Mouse (Mus musculus) stomach, embryonic 15.5 days (tissue): ENCODE measurements around the gene Acp2. TPM values are rescaled to one million over a fixed set of nuclear protein-coding genes. Genes with fewer than 3 reads are reported as not detected.

Source experiments
- ATAC-seq: fragments of 200-750 bp; cut with Nextera tagmentation; 2 replicates; pipeline ENCODE4 v1.8.0; 2017; ENCODE audit warnings: low read depth, moderate number of reproducible peaks, moderate TSS enrichment; ENCODE audit not compliant: insufficient read depth, low FRiP score
- H3K27ac ChIP-seq: fragments of 300-500 bp; sonication (generic); 2 replicates; pipeline ENCODE4 v1.5.1; 2015; ENCODE audit warnings: mild to moderate bottlenecking, inconsistent platforms
- H3K27me3 ChIP-seq: fragments of 300-500 bp; sonication (generic); replicated peaks from 2 replicates; pipeline ENCODE4 v1.6.1; 2015; ENCODE audit warnings: inconsistent platforms
- H3K36me3 ChIP-seq: fragments of 300-500 bp; sonication (generic); 2 replicates; pipeline ENCODE4 v1.6.1; 2015; ENCODE audit warnings: inconsistent platforms
- H3K4me1 ChIP-seq: fragments of 300-500 bp; sonication (generic); 2 replicates; pipeline ENCODE4 v1.6.1; 2015; ENCODE audit warnings: inconsistent platforms
- H3K4me2 ChIP-seq: fragments of 300-500 bp; sonication (generic); 2 replicates; pipeline ENCODE4 v1.6.1; 2015; ENCODE audit warnings: mild to moderate bottlenecking, inconsistent platforms
- H3K4me3 ChIP-seq: fragments of 300-500 bp; sonication (generic); replicated peaks from 2 replicates; pipeline ENCODE4 v1.5.1; 2015; ENCODE audit warnings: inconsistent platforms
- H3K9ac ChIP-seq: fragments of 300-500 bp; sonication (generic); 2 replicates; pipeline ENCODE4 v1.6.1; 2015; ENCODE audit warnings: inconsistent platforms
- H3K9me3 ChIP-seq: fragments of 300-500 bp; sonication (generic); 2 replicates; pipeline ENCODE4 v1.6.1; 2016; ENCODE audit warnings: inconsistent platforms
- WGBS: fragments of 180-500 bp; shearing (Covaris S2); methylation state at CpG from one replicate; pipeline ENCODE4 v1.1.7; 2015; 5-methylcytosine and 5-hydroxymethylcytosine counted together
- polyA plus RNA-seq: library from polyadenylated mRNA; unstranded; fragments of >200 nt; fragmentation: Nextera tagmentation; extraction: Ambion mirVana; gene quantifications from 2 replicates; pipeline ENCODE4 v1.2.1, GENCODE M21; 2015

Acp2 gene
- polyA plus RNA-seq, 1 experiment from 2014 or later: 19.8 TPM

DNA sequence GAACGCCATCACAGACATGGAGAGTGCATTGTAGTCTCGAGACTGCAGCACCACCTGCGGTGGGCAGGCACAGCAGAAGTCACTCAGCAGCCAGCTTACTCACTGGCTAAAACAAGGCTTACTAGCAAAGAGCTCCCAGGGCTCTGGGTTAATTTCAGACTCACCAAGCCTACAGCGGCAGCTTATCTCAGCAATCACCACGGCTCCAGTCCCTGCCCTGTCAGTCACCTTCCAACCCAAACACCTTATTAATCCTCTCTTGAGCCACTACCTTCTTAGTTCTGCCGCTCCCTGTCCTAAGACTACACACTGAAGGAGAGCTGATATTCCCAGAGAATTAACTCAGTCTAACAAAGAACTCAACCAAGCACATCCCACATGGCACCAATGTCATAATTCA is 26.5 kb upstream of the Acp2 start:
- no peak for ATAC-seq
- Histone ChIP-seq H3K9ac (no peak overlapping the region), H3K27ac (no peak overlapping the region), H3K4me3 (no peak overlapping the region), H3K4me2 (no peak overlapping the region), H3K4me1 (no peaks in the 10 kb centered on the region), H3K27me3 (no peaks in the 10 kb centered on the region), H3K9me3 (no peaks in the 10 kb centered on the region), H3K36me3 (peaks cover 6% of the 10 kb centered on the region)
- WGBS: 64% methylated on average over 6 of the region's 6 CpGs

DNA sequence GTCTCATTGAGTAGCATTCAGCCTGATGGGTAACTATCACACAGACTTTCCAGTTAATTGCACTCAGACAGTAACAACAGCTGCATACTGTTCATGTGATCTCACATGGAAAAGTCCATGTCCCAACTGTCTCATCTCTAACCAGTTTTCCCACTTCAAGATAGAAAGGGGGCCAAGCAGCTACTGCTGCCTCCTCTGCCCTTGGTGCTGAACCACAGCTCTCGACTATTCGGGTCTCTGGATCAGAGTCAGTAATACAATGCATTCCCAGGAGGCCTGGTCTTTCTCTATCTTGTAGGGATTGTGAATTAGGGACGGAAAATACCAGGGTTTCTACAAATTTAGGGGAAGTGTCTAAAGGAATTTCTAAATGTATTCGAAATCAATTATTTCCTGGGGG is 22.9 kb upstream of the Acp2 start:
- Histone ChIP-seq H3K9me3 (no peaks in the 10 kb centered on the region), H3K27me3 (no peaks in the 10 kb centered on the region), H3K4me3 (no peak overlapping the region), H3K4me1 (peaks cover 3% of the 10 kb centered on the region), H3K4me2 (no peak overlapping the region), H3K9ac (no peak overlapping the region), H3K36me3 (peaks cover 6% of the 10 kb centered on the region), H3K27ac (no peak overlapping the region)
- ATAC-seq: no peak
- WGBS: 53% methylated on average over 4 of the region's 4 CpGs

DNA sequence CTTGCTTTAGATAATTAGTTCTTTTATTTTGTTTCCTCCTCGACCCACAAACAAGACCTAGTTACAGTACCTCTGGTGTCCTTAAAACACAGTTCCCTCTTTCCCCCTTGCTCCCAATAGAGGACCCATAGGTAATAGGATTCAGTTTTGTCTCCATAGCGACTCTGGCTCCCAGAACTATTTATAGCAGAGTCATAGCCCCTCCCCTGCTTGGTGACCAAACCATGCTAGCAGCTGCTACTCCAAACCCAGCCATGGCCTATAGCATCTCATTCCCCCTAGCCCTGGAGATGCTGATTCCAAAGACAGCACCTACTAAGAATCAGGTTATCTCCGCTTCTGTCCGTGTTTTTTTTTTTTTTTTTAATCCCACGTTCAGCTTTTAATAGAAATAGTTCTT is 22.0 kb upstream of the Acp2 start:
- peaks cover 3% of the 10 kb centered on the region for H3K4me1 ChIP-seq
- H3K9me3 ChIP-seq: no peaks in the 10 kb centered on the region
- no peak for ATAC-seq
- H3K27ac ChIP-seq: no peak overlapping the region
- no peak overlapping the region for H3K4me3 ChIP-seq
- H3K27me3 ChIP-seq: no peaks in the 10 kb centered on the region
- WGBS: 72% methylated on average over 5 of the region's 5 CpGs
- H3K36me3 ChIP-seq: peaks cover 6% of the 10 kb centered on the region
- no peak overlapping the region for H3K9ac ChIP-seq
- H3K4me2 ChIP-seq: no peak overlapping the region

DNA sequence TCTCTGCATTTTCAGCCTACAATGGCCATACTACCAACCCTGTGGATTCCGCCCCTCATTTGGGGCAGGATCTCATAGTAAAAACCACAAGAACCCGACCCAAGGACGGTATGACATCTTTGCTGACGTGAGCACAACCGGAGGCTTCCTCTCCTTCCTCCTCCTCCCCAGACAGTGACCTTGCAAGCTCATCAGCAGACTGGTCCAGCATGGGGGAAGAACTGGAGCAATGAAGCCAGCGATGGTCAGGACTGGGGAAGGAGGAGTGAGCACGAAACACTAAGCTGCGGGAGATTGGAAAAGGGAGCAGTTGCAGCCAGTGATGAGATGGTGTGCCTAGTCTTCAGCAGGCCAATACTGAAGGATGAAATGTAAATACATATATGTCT is 20.7 kb upstream of the Acp2 start:
- Histone ChIP-seq H3K9ac (peak overlapping the region; percentile 59; the same call in 1 of the 2 replicates), H3K4me1 (peaks cover 3% of the 10 kb centered on the region), H3K36me3 (peaks cover 6% of the 10 kb centered on the region), H3K4me3 (peak overlapping the region; percentile 80), H3K9me3 (no peaks in the 10 kb centered on the region), H3K27me3 (no peaks in the 10 kb centered on the region), H3K27ac (peak overlapping the region; percentile 79; the same call in 1 of the 2 replicates), H3K4me2 (peak overlapping the region; percentile 87)
- ATAC-seq: no peak
- WGBS: 11% methylated on average over 8 of the region's 8 CpGs

DNA sequence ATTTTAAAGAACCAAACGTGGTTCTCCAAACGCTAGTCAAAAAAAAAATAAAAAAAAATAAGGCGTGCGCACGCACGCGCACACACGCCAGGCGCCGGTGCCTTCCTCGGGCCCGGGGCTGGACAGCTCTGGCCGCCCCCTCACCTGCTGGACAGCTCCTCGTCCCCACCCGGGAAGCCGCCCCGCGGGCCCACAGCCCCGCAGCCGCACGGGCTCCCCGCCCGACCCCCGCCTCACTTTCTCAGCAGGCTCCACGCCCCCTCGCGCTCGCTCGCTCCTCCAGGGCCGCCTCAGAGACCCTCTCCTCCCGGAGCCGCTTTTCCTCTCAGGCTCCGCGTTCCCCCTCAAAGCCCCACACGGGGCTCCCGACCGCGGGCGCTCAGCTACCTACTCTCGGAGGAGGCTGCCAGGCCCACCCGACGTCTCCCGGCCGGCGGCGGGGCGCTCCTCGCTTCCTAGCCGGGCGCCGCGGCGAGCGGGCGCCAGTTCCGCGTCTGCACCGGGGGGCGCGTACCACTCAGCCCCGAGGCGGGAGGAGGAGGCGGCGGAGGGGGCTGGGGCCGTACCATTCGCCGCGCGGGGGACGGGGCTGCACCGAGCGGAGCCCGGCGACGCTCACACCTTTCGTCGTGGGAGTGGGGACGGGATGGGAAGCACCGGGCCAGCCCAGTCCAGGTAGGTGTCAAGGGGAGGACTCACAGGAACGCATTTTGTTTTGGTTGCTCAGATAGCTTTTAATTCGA is 20.1 kb upstream of the Acp2 start:
- peaks cover 3% of the 10 kb centered on the region for H3K4me1 ChIP-seq

DNA sequence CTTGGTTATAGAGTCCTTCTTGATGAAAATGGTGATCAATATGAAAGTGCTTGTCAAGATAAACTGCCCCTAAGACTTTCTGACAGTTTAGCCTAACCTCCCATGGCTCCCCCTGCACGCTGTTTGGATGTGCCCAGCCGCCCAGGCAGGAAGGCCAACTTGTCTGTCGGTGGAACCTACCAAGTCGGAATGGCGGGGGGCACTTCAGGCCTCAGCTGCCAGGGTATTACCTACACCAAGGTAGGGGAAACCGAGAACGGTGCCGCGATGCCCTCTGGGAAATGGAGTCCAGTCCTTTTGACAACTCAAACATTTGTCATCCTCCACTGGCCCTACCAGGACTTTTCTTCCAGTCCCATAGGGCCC is 19.6 kb upstream of the Acp2 start:
- peak; percentile 95 for ATAC-seq
- Histone ChIP-seq H3K9me3 (no peaks in the 10 kb centered on the region), H3K27ac (peak overlapping the region; percentile 79), H3K27me3 (no peaks in the 10 kb centered on the region), H3K9ac (peak overlapping the region; percentile 59; the same call in 1 of the 2 replicates), H3K4me3 (peak overlapping the region; percentile 80), H3K4me1 (peaks cover 3% of the 10 kb centered on the region), H3K4me2 (peak overlapping the region; percentile 87), H3K36me3 (peaks cover 1% of the 10 kb centered on the region; the same call in 1 of the 2 replicates)
- WGBS: under 1% methylated on average over 9 of the region's 9 CpGs

More for the DNA sequence above, 20.1 kb upstream of the Acp2 start:
- Histone ChIP-seq H3K36me3 (peaks cover 6% of the 10 kb centered on the region; the same call in 1 of the 2 replicates), H3K27me3 (no peaks in the 10 kb centered on the region), H3K4me2 (peak overlapping the region; percentile 87), H3K27ac (peak overlapping the region; percentile 79), H3K4me3 (peak overlapping the region; percentile 80), H3K9me3 (no peaks in the 10 kb centered on the region), H3K9ac (peak overlapping the region; percentile 59)
- peak; percentile 95 for ATAC-seq
- under 1% methylated on average over 81 of the region's 81 CpGs for WGBS

DNA sequence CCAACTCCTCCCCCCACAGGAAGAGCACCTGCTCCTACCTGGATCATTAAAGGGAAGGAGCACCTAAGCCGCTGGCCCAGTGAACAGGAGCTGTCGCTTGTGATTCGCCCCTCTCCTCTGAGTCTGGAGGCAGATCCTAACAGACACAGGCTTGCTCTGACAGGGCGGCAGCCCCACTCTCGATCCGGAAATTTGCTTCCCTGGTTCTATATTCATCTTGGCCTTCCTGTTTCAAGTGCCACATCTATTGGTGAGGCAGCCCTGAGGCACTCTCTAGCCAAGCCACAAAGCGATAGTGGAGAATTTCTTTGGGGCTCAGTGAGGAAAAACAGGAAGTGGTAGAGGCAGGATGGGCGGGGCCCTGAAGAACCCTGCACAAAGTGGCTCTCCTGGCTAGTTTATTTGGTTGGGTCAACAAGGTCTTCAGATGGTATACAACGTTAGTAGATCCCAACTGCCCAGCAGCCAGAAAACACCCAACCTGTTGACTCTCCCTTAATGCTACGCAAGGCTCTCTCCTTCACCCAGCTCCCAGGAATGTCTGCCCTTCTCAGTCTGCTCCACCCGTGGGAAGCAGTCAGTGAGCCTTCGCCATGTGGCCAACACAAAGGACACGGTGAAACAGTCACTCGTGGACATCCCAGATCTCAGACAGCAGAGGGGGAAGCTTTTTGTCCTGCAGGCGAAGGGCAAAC is 18.8 kb upstream of the Acp2 start, which contains the start of gene Madd:
TSS of gene Madd (minus strand) at position 127 of the 695 bp plus-strand sequence.
- Histone ChIP-seq H3K4me3 (peak within 1 kb of the TSS; percentile 80), H3K27ac (peak within 1 kb of the TSS; percentile 79), H3K4me1 (peaks cover 3% of the 10 kb centered on the region), H3K27me3 (no peaks in the 10 kb centered on the region), H3K4me2 (peak within 1 kb of the TSS; percentile 87), H3K9me3 (no peaks in the 10 kb centered on the region), H3K9ac (peak within 1 kb of the TSS; percentile 59), H3K36me3 (no peaks in the 10 kb centered on the region)
- ATAC-seq: no peak
- 60% methylated on average over 15 of the region's 15 CpGs for WGBS

DNA sequence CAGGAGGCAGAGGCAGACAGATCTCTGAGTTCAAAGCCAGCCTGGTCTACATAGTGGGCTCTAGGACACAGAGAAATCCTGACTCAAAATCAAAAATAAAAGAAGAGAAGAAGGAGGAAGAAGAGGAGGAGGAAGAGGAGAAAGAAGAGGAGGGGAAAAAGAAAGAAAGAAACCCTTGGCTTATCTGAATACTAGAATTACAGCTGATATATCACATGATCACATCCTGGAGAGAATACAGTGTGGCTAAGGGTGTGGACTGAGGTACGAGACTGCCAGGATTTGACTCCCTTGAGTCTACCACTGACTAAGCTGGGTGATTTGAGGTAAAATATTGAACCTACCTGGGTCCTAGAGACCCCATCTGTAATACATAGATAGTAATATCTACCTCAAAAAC is 16.5 kb upstream of the Acp2 start:
- no peak overlapping the region for H3K4me3 ChIP-seq
- 57% methylated on average over 1 of the region's 1 CpGs for WGBS

DNA sequence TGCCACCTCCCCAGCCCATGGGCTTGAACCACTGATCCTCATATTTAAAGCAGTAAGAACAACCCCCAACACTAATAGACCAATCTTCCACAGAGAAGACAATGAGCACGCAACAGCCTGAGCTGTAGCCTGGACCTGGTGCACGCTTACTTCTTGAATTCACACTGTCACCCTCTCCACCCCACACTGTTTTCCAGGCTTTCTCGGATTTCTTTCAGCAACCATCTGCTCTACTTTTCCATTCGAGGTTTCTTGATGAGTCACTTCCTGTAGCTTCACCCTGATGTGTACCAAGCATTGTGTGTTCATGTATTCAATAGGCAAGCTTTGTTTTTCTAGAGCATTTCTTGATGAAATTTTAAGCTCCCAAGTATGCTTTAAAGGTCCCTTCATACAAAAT is 15.3 kb upstream of the Acp2 start:
- Histone ChIP-seq H3K27me3 (no peaks in the 10 kb centered on the region), H3K4me2 (no peak overlapping the region), H3K27ac (no peak overlapping the region), H3K4me1 (no peaks in the 10 kb centered on the region; the same call in 1 of the 2 replicates), H3K36me3 (no peaks in the 10 kb centered on the region), H3K9ac (no peak overlapping the region), H3K9me3 (no peaks in the 10 kb centered on the region), H3K4me3 (no peak overlapping the region)
- no peak for ATAC-seq
- WGBS: 63% methylated on average over 4 of the region's 4 CpGs

More for the DNA sequence above, 16.5 kb upstream of the Acp2 start:
- ATAC-seq: no peak
- Histone ChIP-seq H3K27ac (no peak overlapping the region), H3K9ac (no peak overlapping the region), H3K4me2 (no peak overlapping the region), H3K9me3 (no peaks in the 10 kb centered on the region), H3K27me3 (no peaks in the 10 kb centered on the region), H3K36me3 (no peaks in the 10 kb centered on the region), H3K4me1 (peaks cover 3% of the 10 kb centered on the region)

DNA sequence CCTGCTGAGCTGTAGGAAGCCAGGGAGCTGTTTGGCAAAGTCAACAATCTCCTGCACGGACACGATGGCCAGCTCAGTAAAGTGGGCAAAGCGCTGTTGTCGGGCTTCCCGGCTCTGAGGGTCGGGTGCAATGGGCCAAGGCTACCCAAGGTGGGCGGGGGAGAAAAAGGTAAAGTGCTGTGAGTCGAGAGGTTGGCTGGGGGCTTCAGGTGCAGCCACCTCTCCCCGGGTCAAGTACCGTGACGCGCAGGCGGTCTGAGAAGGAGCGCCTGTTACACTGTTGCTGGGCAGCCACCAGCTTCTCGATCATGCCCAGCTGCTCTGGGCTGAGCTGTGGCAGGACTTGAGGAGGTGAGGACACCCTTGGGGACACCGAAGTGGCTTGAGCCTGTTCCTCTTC is 12.2 kb upstream of the Acp2 start:
- 83% methylated on average over 16 of the region's 16 CpGs for WGBS
- H3K4me2 ChIP-seq: no peak overlapping the region
- H3K27me3 ChIP-seq: no peaks in the 10 kb centered on the region
- no peaks in the 10 kb centered on the region for H3K9me3 ChIP-seq
- H3K9ac ChIP-seq: no peak overlapping the region
- no peaks in the 10 kb centered on the region for H3K36me3 ChIP-seq
- no peak overlapping the region for H3K27ac ChIP-seq
- ATAC-seq: no peak
- no peak overlapping the region for H3K4me3 ChIP-seq
- peaks cover 9% of the 10 kb centered on the region; the same call in 1 of the 2 replicates for H3K4me1 ChIP-seq

DNA sequence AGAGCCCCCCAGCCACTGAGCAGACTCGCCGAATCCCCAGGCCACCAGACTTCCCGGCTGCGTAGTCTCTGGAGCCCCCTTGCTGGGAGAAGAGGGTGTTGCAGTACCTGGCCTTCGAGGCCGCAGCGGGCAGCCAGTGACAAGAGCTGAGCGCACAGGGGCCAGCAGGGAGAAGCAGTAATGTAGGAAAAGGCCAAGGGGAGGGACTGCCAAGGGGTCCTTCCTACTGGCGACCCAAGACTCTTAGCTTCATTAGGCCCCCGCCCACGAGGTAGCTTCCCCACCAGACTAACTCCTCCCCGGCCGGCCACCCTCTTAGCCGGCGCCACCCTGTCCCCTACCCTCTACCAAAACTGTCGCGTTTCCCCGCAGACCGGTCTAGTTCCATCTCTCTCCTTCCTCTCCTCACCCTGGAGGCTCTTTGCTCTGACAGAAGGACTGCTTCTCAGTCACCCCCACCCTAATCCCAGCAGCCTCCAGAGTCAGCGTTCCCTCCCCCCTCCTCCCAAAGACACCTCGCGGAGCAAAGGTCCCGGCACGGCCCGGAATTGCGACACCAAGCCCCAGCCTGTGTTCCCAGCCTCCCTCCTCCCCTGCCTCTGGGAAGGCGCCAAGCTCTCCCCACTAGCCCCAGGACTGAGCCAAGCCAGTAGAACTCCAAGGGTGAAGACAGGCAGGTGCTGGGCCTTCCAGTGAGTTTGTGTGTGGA is 7.9 kb upstream of the Acp2 start:
- H3K4me2 ChIP-seq: peak overlapping the region; percentile 83
- no peak overlapping the region for H3K9ac ChIP-seq
- peak; percentile 83 for ATAC-seq
- H3K27me3 ChIP-seq: no peaks in the 10 kb centered on the region
- under 1% methylated on average over 23 of the region's 27 CpGs for WGBS
- H3K9me3 ChIP-seq: no peaks in the 10 kb centered on the region
- H3K4me1 ChIP-seq: peaks cover 9% of the 10 kb centered on the region; the same call in 1 of the 2 replicates
- peak overlapping the region; percentile 44; the same call in 1 of the 2 replicates for H3K27ac ChIP-seq
- H3K36me3 ChIP-seq: no peaks in the 10 kb centered on the region
- peak overlapping the region; percentile 37 for H3K4me3 ChIP-seq
